Mouse (Mus musculus) cerebellum, adult 9-11 months (tissue): ENCODE results near the gene Rdx.
"Not testable (repeated sequence)": the region's sequence is repeated elsewhere in the genome, so short reads cannot be mapped to it uniquely, and the experiment has no call there.

ENCODE experiments used
- DNase-seq: peaks from one replicate; pipeline ENCODE4 v3.0.0; 2022

Rdx gene

GRCm38 (mm10) chr9:52059788-52060187 lies 12.8 kb downstream of the Rdx start:
- DNase-seq, result no peak

- DNase-seq, result no peak
Measured at GRCm38 (mm10) chr9:52070052-52070451, 23.1 kb downstream of the Rdx start.

- not testable (repeated sequence) for DNase-seq
Measured at GRCm38 (mm10) chr9:52071352-52071751, 24.4 kb downstream of the Rdx start.

GRCm38 (mm10) chr9:52072202-52072601 lies 25.2 kb downstream of the Rdx start:
- DNase-seq, result no peak

- no peak for DNase-seq
Measured at GRCm38 (mm10) chr9:52076089-52076488, 29.1 kb downstream of the Rdx start.

GRCm38 (mm10) chr9:52077692-52078091 lies 30.7 kb downstream of the Rdx start:
- no peak for DNase-seq

GRCm38 (mm10) chr9:52081979-52082378 lies 35.0 kb downstream of the Rdx start:
- DNase-seq, result no peak

- no peak for DNase-seq
Measured at GRCm38 (mm10) chr9:52082414-52082813, 35.4 kb downstream of the Rdx start.

GRCm38 (mm10) chr9:52091752-52092151 lies 44.8 kb downstream of the Rdx start:
- no peak for DNase-seq

- DNase-seq, result no peak
Measured at GRCm38 (mm10) chr9:52092311-52092710, 45.3 kb downstream of the Rdx start.

GRCm38 (mm10) chr9:52093108-52093507 lies 46.1 kb downstream of the Rdx start:
- DNase-seq, result no peak

GRCm38 (mm10) chr9:52094016-52094415 lies 47.0 kb downstream of the Rdx start:
- DNase-seq, result no peak

GRCm38 (mm10) chr9:52094471-52094980 lies 47.6 kb downstream of the Rdx start:
- no peak for DNase-seq

- no peak for DNase-seq
Measured at GRCm38 (mm10) chr9:52095666-52096065, 48.7 kb downstream of the Rdx start.

GRCm38 (mm10) chr9:52097386-52097785 lies 50.4 kb downstream of the Rdx start:
- DNase-seq, result no peak

- peak; percentile 71 for DNase-seq
Measured at GRCm38 (mm10) chr9:52098600-52098999, 51.6 kb downstream of the Rdx start.

- DNase-seq, result no peak
Measured at GRCm38 (mm10) chr9:52100426-52100825, 53.5 kb downstream of the Rdx start.

- peak; percentile 64 for DNase-seq
Measured at GRCm38 (mm10) chr9:52102060-52102844, 55.3 kb downstream of the Rdx start.

GRCm38 (mm10) chr9:52103448-52104224 lies 56.7 kb downstream of the Rdx start:
- DNase-seq, result no peak

GRCm38 (mm10) chr9:52104225-52104615 lies 57.2 kb downstream of the Rdx start:
- DNase-seq, result no peak

GRCm38 (mm10) chr9:52105423-52105822 lies 58.5 kb downstream of the Rdx start:
- no peak for DNase-seq

GRCm38 (mm10) chr9:52107161-52107560 lies 60.2 kb downstream of the Rdx start:
- no peak for DNase-seq

- DNase-seq, result no peak
Measured at GRCm38 (mm10) chr9:52110738-52111137, 63.8 kb downstream of the Rdx start.

GRCm38 (mm10) chr9:52113091-52113490 lies 66.1 kb downstream of the Rdx start:
- DNase-seq, result no peak
